Mouse (Mus musculus) testis, adult 2 months (tissue): ENCODE data around the gene Fndc8.

Source experiments
- CTCF ChIP-seq: fragments of 200-500 bp; IDR thresholded peaks from 2 replicates; pipeline ENCODE4 v1.5.1; 2012; ENCODE audit warnings: low read depth, mild to moderate bottlenecking, inconsistent platforms, low read length, moderate library complexity; ENCODE audit not compliant: control insufficient read depth, insufficient read depth, insufficient replicate concordance
- POLR2A ChIP-seq: fragments of 200-500 bp; IDR thresholded peaks from 2 replicates; pipeline ENCODE4 v1.6.1; 2012; ENCODE audit warnings: low read depth, mild to moderate bottlenecking, inconsistent platforms, low read length, moderate library complexity; ENCODE audit not compliant: control insufficient read depth

DNA sequence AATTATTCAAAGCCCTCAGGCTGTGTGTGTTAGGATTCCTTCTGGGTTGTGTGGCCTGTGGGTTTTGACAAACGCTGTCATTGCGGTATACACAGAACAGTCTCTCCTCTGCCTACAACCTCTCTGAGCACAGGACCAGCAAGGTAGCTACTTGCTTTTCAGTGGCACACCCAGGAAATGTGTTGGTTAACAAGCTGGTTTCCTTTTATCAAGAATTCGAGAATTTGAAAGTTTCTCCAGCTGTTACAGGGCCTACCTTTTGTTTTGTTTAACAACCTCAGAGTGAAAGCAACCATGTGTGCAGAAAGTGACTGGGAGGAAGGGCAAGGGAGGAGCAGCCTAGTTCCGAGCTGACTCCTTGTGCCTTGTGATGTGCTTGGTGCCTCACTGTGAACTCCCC is 55.5 kb downstream of the Fndc8 start:
- TF ChIP-seq POLR2A (no peak), CTCF (no peak)
